ENCODE assay signal across 28 mouse cellular contexts in the genomic region with DNA sequence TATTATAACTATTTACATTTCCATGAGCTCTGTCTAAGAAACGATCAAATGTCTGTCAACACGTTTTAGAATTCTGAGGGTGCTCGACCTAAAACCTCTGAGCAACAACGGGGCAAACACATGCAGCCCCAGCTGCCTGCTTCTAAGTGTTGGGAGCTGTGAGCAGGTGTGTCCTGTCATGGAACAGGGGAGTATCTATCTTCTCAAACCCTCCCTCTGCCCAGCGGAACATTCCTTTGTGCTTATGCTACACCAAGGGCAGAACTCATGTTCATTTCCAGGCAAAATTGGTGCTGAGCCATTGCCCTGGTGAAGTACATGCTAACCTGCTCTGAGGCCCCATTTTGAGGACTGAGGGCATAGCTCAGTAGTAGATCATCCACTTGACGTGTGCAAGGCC. TPM values are rescaled to one million over a fixed set of nuclear protein-coding genes. Genes with fewer than 3 reads are reported as not detected.
A peak's percentile ranks its signal among the peaks of the same experiment; 100 is the strongest.
DNase-seq lines count a peak whose midpoint lies in the region; ATAC-seq lines count a peak whose summit lies in the region.
"Had no signal": no experiment of that assay in that cellular context is flagged by ENCODE, and none has a peak within 500 bp of the region (broad histone marks: within the 10 kb centered on the region; RNA-seq: fewer than 3 reads in every experiment).

No protein-coding gene starts in this region.

- H3K4me1 ChIP-seq in kidney, embryonic 14.5 days (ENCODE audit: control insufficient read depth, insufficient read depth, low read length), result peaks cover 4% of the 10 kb centered on the region
- H3K4me1 ChIP-seq: embryonic facial prominence, embryonic 13.5 days; heart, embryonic 12.5 days; liver, embryonic 13.5 days; midbrain, embryonic 12.5 days; neural tube, embryonic 13.5 days had no signal

- WGBS in kidney, embryonic 14.5 days, result 30% methylated on average over 6 of the region's 6 CpGs

- no peak overlapping the region for H3K4me3 ChIP-seq in kidney, embryonic 14.5 days (ENCODE audit: low read length)
- H3K4me3 ChIP-seq: embryonic facial prominence, embryonic 13.5 days; erythroblast, embryonic 14.5 days; heart, embryonic 12.5 days; liver, embryonic 13.5 days; midbrain, embryonic 12.5 days; neural tube, embryonic 13.5 days had no signal

- peak overlapping the region; percentile 47; the same call in 1 of the 2 replicates for H3K27ac ChIP-seq in kidney, embryonic 14.5 days (ENCODE audit: low read depth, low read length)
- H3K27ac ChIP-seq: embryonic facial prominence, embryonic 13.5 days; hindbrain, embryonic 14.5 days; liver, embryonic 13.5 days; midbrain, embryonic 12.5 days; neural tube, embryonic 13.5 days; stomach, postnatal 0 days had no signal

- DNase-seq in kidney, adult 11 months, result no peak
- DNase-seq in kidney, postnatal 14 days, result peak; percentile 32
- DNase-seq in kidney, adult 18-20 months, result no peak
- peak; percentile 43 to 65 for DNase-seq in kidney, postnatal 4 days
- peak; percentile 21 for DNase-seq in lung, postnatal 14 days
- no peak for DNase-seq in frontal cortex, postnatal 14 days (ENCODE audit: low spot score in 2 of 2)
- DNase-seq: adrenal gland, postnatal 25 days; B cell, adult 2 months; cerebellum, adult 11-12 months; cerebellum, adult 9-11 months; embryo, embryonic 11 days; gastrocnemius, postnatal 10 days; heart, postnatal 10 days; layer of hippocampus, postnatal 36 days; left cerebral cortex, postnatal 4 days; liver, embryonic 13.5 days; right cerebral cortex, postnatal 4 days; thymus, adult 18-20 months; thymus, postnatal 25 days had no signal

- H3K9me3 ChIP-seq in kidney, embryonic 14.5 days (ENCODE audit: control insufficient read depth, low read length), result no peaks in the 10 kb centered on the region
- H3K9me3 ChIP-seq: embryonic facial prominence, embryonic 13.5 days; heart, embryonic 12.5 days; liver, embryonic 13.5 days; midbrain, embryonic 12.5 days; neural tube, embryonic 13.5 days had no signal

- peak; percentile 76; the same call in 1 of the 2 replicates for ATAC-seq in kidney, embryonic 14.5 days (ENCODE audit: low FRiP score, low TSS enrichment)
- ATAC-seq: forebrain, embryonic 16.5 days had no signal

- no peak overlapping the region for H3K4me2 ChIP-seq in kidney, embryonic 14.5 days (replicated peaks; ENCODE audit: low read depth, low read length)
- H3K4me2 ChIP-seq: embryonic facial prominence, embryonic 13.5 days; heart, embryonic 12.5 days; hindbrain, embryonic 14.5 days; liver, embryonic 13.5 days; midbrain, embryonic 12.5 days; neural tube, embryonic 13.5 days had no signal

- 0 out of 2 replicates have a peak, but pooled peaks cover 2% of the 10 kb centered on the region for H3K36me3 ChIP-seq in kidney, embryonic 14.5 days (ENCODE audit: control insufficient read depth, insufficient read depth, low read length)
- H3K36me3 ChIP-seq: embryonic facial prominence, embryonic 13.5 days; heart, embryonic 12.5 days; liver, embryonic 13.5 days; midbrain, embryonic 12.5 days; neural tube, embryonic 13.5 days had no signal

- no peak overlapping the region for H3K9ac ChIP-seq in kidney, embryonic 14.5 days (ENCODE audit: low read depth, low read length)
- H3K9ac ChIP-seq: embryonic facial prominence, embryonic 13.5 days; heart, embryonic 12.5 days; hindbrain, embryonic 14.5 days; liver, embryonic 13.5 days; midbrain, embryonic 12.5 days; neural tube, embryonic 13.5 days had no signal

- no peaks in the 10 kb centered on the region for H3K27me3 ChIP-seq in kidney, embryonic 14.5 days (ENCODE audit: control insufficient read depth, insufficient read depth, low read length)
- H3K27me3 ChIP-seq: embryonic facial prominence, embryonic 13.5 days; heart, embryonic 12.5 days; liver, embryonic 13.5 days; midbrain, embryonic 12.5 days; neural tube, embryonic 13.5 days had no signal

RNA-seq across cellular contexts. Expression of a gene that starts 10.9 kb away (rescaled TPM):
- 45.1 and 66.4 TPM in 2 replicates for polyA plus RNA-seq in kidney, embryonic 14.5 days (2014; fragmentation: Nextera tagmentation; extraction: Ambion mirVana)
- polyA plus RNA-seq: erythroblast, embryonic 14.5 days had no signal

Comparison
In these comparisons a context has a peak if more than half of its experiments do, and no peak if none do; other contexts are left out.
1. DNase-seq: peak in kidney, postnatal 14 days (single experiment), kidney, postnatal 4 days (2 of 2) and lung, postnatal 14 days (single experiment); none in kidney, adult 11 months (single experiment), kidney, adult 18-20 months (single experiment) and frontal cortex, postnatal 14 days (0 of 2).